Mouse (Mus musculus): Measurements from ENCODE around the gene Gm5105. TPM values are rescaled to one million over a fixed set of nuclear protein-coding genes. Genes with fewer than 3 reads are reported as not detected.

Gm5105 gene
- polyA plus RNA-seq, 1 experiment, result not detected

DNA sequence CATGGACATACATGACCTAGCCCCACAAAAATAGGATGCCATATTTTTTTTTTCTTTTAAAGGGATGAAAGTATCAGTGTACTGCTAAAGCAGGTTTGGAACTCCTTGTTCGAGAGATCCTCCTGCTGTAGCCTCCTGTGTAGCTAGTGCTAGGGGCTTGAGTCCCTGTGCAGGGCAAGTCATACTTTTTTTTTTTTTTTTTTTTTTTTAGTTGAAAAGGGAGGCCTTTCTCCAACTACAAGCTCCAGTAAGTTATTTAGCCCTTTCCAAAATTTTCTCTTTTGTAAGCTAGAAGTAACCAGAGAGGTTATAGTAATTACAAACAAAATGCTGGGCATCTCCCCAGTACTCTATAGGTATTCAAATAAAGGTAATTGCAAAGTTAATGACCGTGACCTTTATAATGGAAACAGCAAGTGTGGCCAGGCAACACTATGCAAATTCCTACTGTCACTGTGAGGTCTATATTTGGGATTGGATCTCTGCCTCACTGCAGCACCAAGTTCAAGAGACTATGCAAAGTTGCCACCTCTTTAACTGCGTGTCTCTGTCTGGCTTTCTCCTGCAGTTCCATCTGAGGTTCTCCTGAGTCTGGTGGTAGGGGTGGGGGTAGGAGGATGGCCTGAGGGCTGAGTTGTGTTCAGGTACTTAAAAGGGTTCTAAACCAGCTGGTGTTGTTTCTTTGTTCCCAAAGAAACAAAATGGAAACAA, 25.4 kb downstream of the Gm5105 start:
- H3K4me1 ChIP-seq (ENCODE audit: control insufficient read depth), result no peaks in the 10 kb centered on the region
- no peaks in the 10 kb centered on the region for H3K36me3 ChIP-seq (ENCODE audit: control insufficient read depth)
- H3K4me3 ChIP-seq (replicated peaks), result no peak overlapping the region
- TF ChIP-seq TAL1 (IDR thresholded peaks at IDR 0.05; ENCODE audit: low read length), result no peak
- no peak for TF ChIP-seq GATA1 (IDR thresholded peaks at IDR 0.05; ENCODE audit: low read length)
- H3K27me3 ChIP-seq (ENCODE audit: control insufficient read depth), result no peaks in the 10 kb centered on the region
- no peaks in the 10 kb centered on the region for H3K9me3 ChIP-seq (ENCODE audit: control insufficient read depth, low read length)

DNA sequence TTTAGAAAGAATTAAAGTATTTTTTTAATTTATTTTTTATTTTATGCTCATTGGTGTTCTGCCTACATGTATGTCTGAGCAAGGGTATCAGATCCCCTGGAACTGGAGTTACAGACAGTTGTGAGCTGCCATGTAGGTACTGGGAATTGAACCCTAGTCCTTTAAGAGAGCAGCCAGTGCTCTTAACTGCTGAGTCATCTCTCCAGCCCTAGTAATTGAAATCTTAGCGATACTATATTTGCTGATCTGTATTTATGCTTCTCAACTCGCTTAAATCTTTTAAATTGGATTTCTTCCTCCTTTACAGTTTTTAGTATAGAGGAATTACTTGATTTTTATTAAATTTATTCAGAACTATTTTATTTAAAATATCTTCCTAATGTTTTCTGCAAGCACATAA, 26.2 kb downstream of the Gm5105 start:
- Histone ChIP-seq H3K27me3 (ENCODE audit: control insufficient read depth) (no peaks in the 10 kb centered on the region), H3K4me1 (ENCODE audit: control insufficient read depth) (no peaks in the 10 kb centered on the region)
- TF ChIP-seq TAL1 (IDR thresholded peaks at IDR 0.05; ENCODE audit: low read length), result no peak
- TF ChIP-seq GATA1 (IDR thresholded peaks at IDR 0.05; ENCODE audit: low read length), result no peak

DNA sequence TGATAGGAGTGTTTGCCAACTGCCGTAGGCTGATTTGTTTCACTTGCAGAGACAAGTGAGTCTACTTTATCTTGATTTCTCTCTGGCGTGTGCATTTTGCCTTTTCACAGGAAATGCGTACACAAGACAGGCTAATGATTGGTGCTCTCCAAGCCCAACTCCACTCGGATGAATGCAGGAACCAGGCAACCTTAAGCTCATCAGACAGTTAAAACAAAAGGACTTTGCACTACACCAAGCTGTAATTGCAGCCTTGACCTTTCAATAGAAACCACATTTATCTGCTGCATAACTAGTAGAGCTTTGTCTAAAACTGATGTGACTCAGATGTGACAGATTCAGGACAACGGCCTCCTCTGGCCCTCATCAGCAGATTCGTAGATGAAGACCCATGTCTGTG, 33.2 kb downstream of the Gm5105 start:
- no peak for TF ChIP-seq TAL1 (IDR thresholded peaks at IDR 0.05; ENCODE audit: low read length)
- TF ChIP-seq GATA1 (IDR thresholded peaks at IDR 0.05; ENCODE audit: low read length), result no peak
- Histone ChIP-seq H3K4me3 (replicated peaks) (no peak overlapping the region), H3K9me3 (ENCODE audit: control insufficient read depth, low read length) (no peaks in the 10 kb centered on the region), H3K4me1 (ENCODE audit: control insufficient read depth) (no peaks in the 10 kb centered on the region), H3K27me3 (ENCODE audit: control insufficient read depth) (no peaks in the 10 kb centered on the region), H3K36me3 (ENCODE audit: control insufficient read depth) (no peaks in the 10 kb centered on the region)

More for the DNA sequence above, 26.2 kb downstream of the Gm5105 start:
- no peak overlapping the region for H3K4me3 ChIP-seq (replicated peaks)
- H3K36me3 ChIP-seq (ENCODE audit: control insufficient read depth), result no peaks in the 10 kb centered on the region
- H3K9me3 ChIP-seq (ENCODE audit: control insufficient read depth, low read length), result no peaks in the 10 kb centered on the region

DNA sequence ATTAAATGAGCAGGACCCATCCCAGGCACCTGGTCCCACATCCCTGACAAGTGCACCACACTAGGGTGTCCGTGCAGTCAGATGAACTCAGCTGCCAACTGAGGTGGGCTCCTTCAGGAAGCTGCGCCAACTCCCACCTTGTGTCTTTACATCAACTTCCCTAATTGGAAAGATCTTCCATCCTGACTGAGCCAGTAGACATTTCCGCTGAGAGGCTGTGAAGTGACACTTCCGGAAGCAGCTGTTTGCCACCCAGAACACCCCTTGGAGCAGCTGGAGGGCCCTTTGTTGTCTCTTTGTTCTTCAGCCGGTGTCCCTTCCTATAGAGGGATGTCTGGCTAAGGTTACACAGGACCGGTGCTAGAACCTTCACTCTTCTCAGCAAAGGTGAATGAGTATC, 36.6 kb downstream of the Gm5105 start:
- H3K4me3 ChIP-seq (replicated peaks), result no peak overlapping the region
- TF ChIP-seq TAL1 (IDR thresholded peaks at IDR 0.05; ENCODE audit: low read length) (no peak), GATA1 (IDR thresholded peaks at IDR 0.05; ENCODE audit: low read length) (no peak)
- no peaks in the 10 kb centered on the region for H3K36me3 ChIP-seq (ENCODE audit: control insufficient read depth)
- H3K27me3 ChIP-seq (ENCODE audit: control insufficient read depth), result no peaks in the 10 kb centered on the region
- no peaks in the 10 kb centered on the region for H3K9me3 ChIP-seq (ENCODE audit: control insufficient read depth, low read length)
- no peaks in the 10 kb centered on the region for H3K4me1 ChIP-seq (ENCODE audit: control insufficient read depth)

DNA sequence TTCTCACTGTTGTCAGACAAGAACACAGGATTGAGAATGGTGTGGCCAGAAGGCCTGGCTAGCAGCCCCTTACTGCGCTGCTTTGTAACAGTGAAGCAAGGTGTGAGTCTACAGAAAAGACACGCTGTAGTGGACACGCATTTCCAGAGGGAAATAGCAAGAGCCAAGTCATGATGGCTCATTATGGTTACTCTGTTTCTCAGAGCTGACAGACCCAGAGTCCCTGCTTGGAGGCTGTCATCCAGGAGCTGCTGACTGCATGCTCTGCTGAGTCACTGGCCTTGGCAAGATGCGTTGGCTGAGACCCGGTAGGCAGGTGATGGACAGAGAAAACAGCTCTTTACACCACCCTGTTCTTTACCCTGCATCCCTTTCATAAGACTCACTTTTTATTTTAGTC, 37.8 kb downstream of the Gm5105 start:
- H3K4me3 ChIP-seq (replicated peaks), result no peak overlapping the region
- TF ChIP-seq GATA1 (IDR thresholded peaks at IDR 0.05; ENCODE audit: low read length) (no peak), TAL1 (IDR thresholded peaks at IDR 0.05; ENCODE audit: low read length) (no peak)
- H3K9me3 ChIP-seq (ENCODE audit: control insufficient read depth, low read length), result no peaks in the 10 kb centered on the region
- no peaks in the 10 kb centered on the region for H3K27me3 ChIP-seq (ENCODE audit: control insufficient read depth)
- no peaks in the 10 kb centered on the region for H3K4me1 ChIP-seq (ENCODE audit: control insufficient read depth)
- H3K36me3 ChIP-seq (ENCODE audit: control insufficient read depth), result no peaks in the 10 kb centered on the region

DNA sequence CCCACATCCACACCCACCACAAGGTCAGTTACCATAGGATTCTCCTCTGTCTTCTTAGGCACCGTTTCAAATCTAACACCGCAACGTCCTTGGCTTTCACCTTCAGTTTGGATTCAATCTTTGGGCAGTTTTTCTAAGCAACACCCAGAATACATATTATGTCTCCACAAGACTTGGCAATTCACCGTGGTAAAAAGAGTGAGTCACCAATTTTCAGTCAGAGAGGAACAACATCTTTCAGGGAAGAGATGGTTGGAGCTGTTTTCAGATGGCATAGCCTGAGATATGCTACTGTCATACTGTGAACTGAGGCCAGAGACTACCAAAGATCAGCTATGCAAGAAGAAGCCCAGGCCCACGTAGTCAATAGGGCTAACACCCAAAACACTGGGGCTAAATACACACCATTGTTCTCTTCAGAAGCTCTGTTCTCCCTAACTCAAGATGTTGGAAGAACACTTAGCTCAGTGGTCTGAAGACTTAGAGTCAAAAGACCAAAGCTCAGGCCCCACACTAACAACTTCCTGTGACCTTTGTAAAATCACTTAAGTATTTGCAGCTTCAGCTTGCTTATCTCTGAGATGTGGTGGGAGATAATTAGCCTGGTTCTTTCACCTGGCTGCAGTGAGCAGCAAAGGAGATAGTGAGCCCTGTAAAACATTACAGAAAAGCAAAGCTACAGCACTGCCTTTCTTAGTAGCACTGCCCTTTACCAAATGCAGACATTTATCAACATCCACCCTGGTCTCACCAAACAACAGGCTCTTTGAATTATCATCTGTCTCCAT, 39.4 kb downstream of the Gm5105 start:
- Histone ChIP-seq H3K27me3 (ENCODE audit: control insufficient read depth) (no peaks in the 10 kb centered on the region), H3K4me1 (ENCODE audit: control insufficient read depth) (peaks cover 4% of the 10 kb centered on the region; the same call in 1 of the 2 replicates), H3K4me3 (replicated peaks) (no peak overlapping the region), H3K9me3 (ENCODE audit: control insufficient read depth, low read length) (no peaks in the 10 kb centered on the region), H3K36me3 (ENCODE audit: control insufficient read depth) (no peaks in the 10 kb centered on the region)
- TF ChIP-seq TAL1 (IDR thresholded peaks at IDR 0.05; ENCODE audit: low read length) (no peak), GATA1 (IDR thresholded peaks at IDR 0.05; ENCODE audit: low read length) (no peak)

DNA sequence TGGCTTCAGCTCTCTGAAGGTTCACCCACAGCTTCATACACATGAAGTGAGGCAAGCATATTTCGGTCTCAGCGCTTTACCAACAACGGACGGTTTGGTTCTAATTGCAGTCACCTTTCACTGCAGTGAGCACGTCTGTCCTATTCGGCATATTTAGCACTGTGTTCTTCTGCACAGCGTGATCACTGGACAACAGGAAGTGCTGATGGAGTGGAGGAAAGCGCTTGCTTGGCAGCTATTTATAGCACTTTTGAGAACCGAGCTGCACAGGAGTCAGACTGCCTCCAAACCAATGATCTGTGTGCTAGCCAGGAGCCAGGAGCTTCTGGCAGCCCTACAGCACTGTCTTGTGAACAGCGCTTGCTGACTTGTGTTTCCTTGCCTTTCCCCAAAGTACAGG, 40.9 kb downstream of the Gm5105 start:
- no peaks in the 10 kb centered on the region for H3K36me3 ChIP-seq (ENCODE audit: control insufficient read depth)
- no peak for TF ChIP-seq TAL1 (IDR thresholded peaks at IDR 0.05; ENCODE audit: low read length)
- TF ChIP-seq GATA1 (IDR thresholded peaks at IDR 0.05; ENCODE audit: low read length), result no peak
- no peaks in the 10 kb centered on the region for H3K27me3 ChIP-seq (ENCODE audit: control insufficient read depth)
- no peaks in the 10 kb centered on the region for H3K9me3 ChIP-seq (ENCODE audit: control insufficient read depth, low read length)
- no peak overlapping the region for H3K4me3 ChIP-seq (replicated peaks)
- H3K4me1 ChIP-seq (ENCODE audit: control insufficient read depth), result peaks cover 10% of the 10 kb centered on the region

DNA sequence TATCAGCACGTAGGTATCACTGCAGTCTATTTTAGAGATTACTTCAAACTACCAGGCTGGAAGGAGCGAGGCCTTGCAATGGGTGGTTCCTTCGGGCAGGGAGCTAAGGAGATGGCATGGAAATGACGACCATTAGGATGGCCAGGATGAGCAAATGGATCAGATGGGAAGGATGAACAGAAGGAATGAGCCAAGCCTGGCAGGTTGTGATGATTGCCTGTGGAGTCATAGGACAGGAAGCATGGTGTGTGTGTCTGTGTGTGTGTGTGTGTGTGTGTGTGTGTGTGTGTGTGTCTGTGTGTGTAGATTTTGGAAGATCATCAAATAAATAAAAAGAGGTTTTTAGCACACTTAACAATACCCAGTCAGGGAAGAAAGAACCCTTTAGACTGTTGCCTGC, 44.5 kb downstream of the Gm5105 start:
- no peaks in the 10 kb centered on the region for H3K27me3 ChIP-seq (ENCODE audit: control insufficient read depth)
- TF ChIP-seq GATA1 (IDR thresholded peaks at IDR 0.05; ENCODE audit: low read length), result no peak
- no peak for TF ChIP-seq TAL1 (IDR thresholded peaks at IDR 0.05; ENCODE audit: low read length)

DNA sequence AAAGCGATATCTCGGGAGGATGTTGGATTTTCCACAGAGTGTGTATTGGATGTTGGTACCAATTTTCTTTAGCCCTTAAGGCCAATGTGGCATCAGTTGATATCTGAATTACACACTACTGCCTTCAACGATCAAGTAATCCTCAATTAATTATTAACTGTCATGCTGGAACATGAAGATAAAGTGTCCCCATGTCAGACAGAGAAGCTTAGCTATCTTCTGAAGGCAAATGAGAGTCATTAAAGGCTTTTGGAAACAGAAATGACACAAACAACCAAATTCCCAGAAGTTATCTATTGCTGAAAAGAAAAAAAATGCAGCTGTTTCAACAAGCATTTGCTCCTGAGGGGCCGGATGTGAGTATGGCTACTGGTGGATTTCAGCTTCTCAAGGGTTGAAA, 45.2 kb downstream of the Gm5105 start:
- Histone ChIP-seq H3K4me1 (ENCODE audit: control insufficient read depth) (peaks cover 12% of the 10 kb centered on the region), H3K4me3 (replicated peaks) (no peak overlapping the region), H3K36me3 (ENCODE audit: control insufficient read depth) (no peaks in the 10 kb centered on the region), H3K27me3 (ENCODE audit: control insufficient read depth) (no peaks in the 10 kb centered on the region), H3K9me3 (ENCODE audit: control insufficient read depth, low read length) (peaks cover 4% of the 10 kb centered on the region; the same call in 1 of the 2 replicates)
- TF ChIP-seq GATA1 (IDR thresholded peaks at IDR 0.05; ENCODE audit: low read length) (no peak), TAL1 (IDR thresholded peaks at IDR 0.05; ENCODE audit: low read length) (no peak)

More for the DNA sequence above, 44.5 kb downstream of the Gm5105 start:
- H3K36me3 ChIP-seq (ENCODE audit: control insufficient read depth), result no peaks in the 10 kb centered on the region
- peaks cover 12% of the 10 kb centered on the region for H3K4me1 ChIP-seq (ENCODE audit: control insufficient read depth)
- H3K4me3 ChIP-seq (replicated peaks), result no peak overlapping the region
- H3K9me3 ChIP-seq (ENCODE audit: control insufficient read depth, low read length), result peaks cover 4% of the 10 kb centered on the region; the same call in 1 of the 2 replicates
